Mouse (Mus musculus): ENCODE measurements around the gene Ppp6r3. TPM values are rescaled to one million over a fixed set of nuclear protein-coding genes. Genes with fewer than 3 reads are reported as not detected.
"Not testable (repeated sequence)": the region's sequence is repeated elsewhere in the genome, so short reads cannot be mapped to it uniquely, and the experiment has no call there.

Ppp6r3 gene
- polyA plus RNA-seq, 1 experiment from 2014 or later, result 67.3 TPM

GRCm38 (mm10) chr19:3540254-3540653 lies 35.3 kb downstream of the Ppp6r3 start:
- H3K9ac ChIP-seq (replicated peaks; ENCODE audit: low read depth, low read length), result no peak overlapping the region
- peaks cover 3% of the 10 kb centered on the region; the same call in 1 of the 2 replicates for H3K36me3 ChIP-seq (ENCODE audit: control insufficient read depth, insufficient read depth, low read length)
- H3K4me2 ChIP-seq (ENCODE audit: low read depth, low read length), result no peak overlapping the region
- no peak for ATAC-seq (ENCODE audit: low read depth)
- H3K27ac ChIP-seq (ENCODE audit: low read depth, low read length), result no peak overlapping the region
- H3K4me3 ChIP-seq (ENCODE audit: low read depth, low read length), result no peak overlapping the region
- H3K9me3 ChIP-seq (ENCODE audit: control insufficient read depth, low read length), result no peaks in the 10 kb centered on the region
- H3K4me1 ChIP-seq (ENCODE audit: control insufficient read depth, insufficient read depth, low read length), result no peaks in the 10 kb centered on the region
- 90% methylated on average over 2 of the region's 2 CpGs for WGBS
- no peaks in the 10 kb centered on the region for H3K27me3 ChIP-seq (ENCODE audit: control insufficient read depth, insufficient read depth, low read length)

GRCm38 (mm10) chr19:3539456-3539855 lies 36.1 kb downstream of the Ppp6r3 start:
- WGBS, result 92% methylated on average over 5 of the region's 5 CpGs
- no peak overlapping the region for H3K9ac ChIP-seq (replicated peaks; ENCODE audit: low read depth, low read length)
- no peak for ATAC-seq (ENCODE audit: low read depth)
- H3K36me3 ChIP-seq (ENCODE audit: control insufficient read depth, insufficient read depth, low read length), result peaks cover 3% of the 10 kb centered on the region; the same call in 1 of the 2 replicates
- H3K27me3 ChIP-seq (ENCODE audit: control insufficient read depth, insufficient read depth, low read length), result no peaks in the 10 kb centered on the region
- no peaks in the 10 kb centered on the region for H3K4me1 ChIP-seq (ENCODE audit: control insufficient read depth, insufficient read depth, low read length)
- no peak overlapping the region for H3K27ac ChIP-seq (ENCODE audit: low read depth, low read length)
- no peak overlapping the region for H3K4me2 ChIP-seq (ENCODE audit: low read depth, low read length)
- H3K4me3 ChIP-seq (ENCODE audit: low read depth, low read length), result no peak overlapping the region
- no peaks in the 10 kb centered on the region for H3K9me3 ChIP-seq (ENCODE audit: control insufficient read depth, low read length)

- no peak overlapping the region for H3K4me3 ChIP-seq (ENCODE audit: low read depth, low read length)
- WGBS, result 98% methylated on average over 6 of the region's 6 CpGs
- H3K9ac ChIP-seq (replicated peaks; ENCODE audit: low read depth, low read length), result no peak overlapping the region
- H3K27me3 ChIP-seq (ENCODE audit: control insufficient read depth, insufficient read depth, low read length), result no peaks in the 10 kb centered on the region
- no peaks in the 10 kb centered on the region; the same call in 1 of the 2 replicates for H3K36me3 ChIP-seq (ENCODE audit: control insufficient read depth, insufficient read depth, low read length)
- ATAC-seq (ENCODE audit: low read depth), result no peak
- no peak overlapping the region for H3K4me2 ChIP-seq (ENCODE audit: low read depth, low read length)
- no peaks in the 10 kb centered on the region for H3K4me1 ChIP-seq (ENCODE audit: control insufficient read depth, insufficient read depth, low read length)
- no peak overlapping the region for H3K27ac ChIP-seq (ENCODE audit: low read depth, low read length)
- H3K9me3 ChIP-seq (ENCODE audit: control insufficient read depth, low read length), result no peaks in the 10 kb centered on the region
These were observed 37.9 kb downstream of the Ppp6r3 start for GRCm38 (mm10) chr19:3537658-3538057.

- H3K4me3 ChIP-seq (ENCODE audit: low read depth, low read length), result no peak overlapping the region
- H3K27ac ChIP-seq (ENCODE audit: low read depth, low read length), result no peak overlapping the region
- H3K9ac ChIP-seq (replicated peaks; ENCODE audit: low read depth, low read length), result no peak overlapping the region
- no peaks in the 10 kb centered on the region; the same call in 1 of the 2 replicates for H3K36me3 ChIP-seq (ENCODE audit: control insufficient read depth, insufficient read depth, low read length)
- H3K9me3 ChIP-seq (ENCODE audit: control insufficient read depth, low read length), result no peaks in the 10 kb centered on the region
- no peak for ATAC-seq (ENCODE audit: low read depth)
- no peaks in the 10 kb centered on the region for H3K4me1 ChIP-seq (ENCODE audit: control insufficient read depth, insufficient read depth, low read length)
- WGBS, result 88% methylated on average over 3 of the region's 3 CpGs
- no peak overlapping the region for H3K4me2 ChIP-seq (ENCODE audit: low read depth, low read length)
- H3K27me3 ChIP-seq (ENCODE audit: control insufficient read depth, insufficient read depth, low read length), result no peaks in the 10 kb centered on the region
These were observed 40.6 kb downstream of the Ppp6r3 start for GRCm38 (mm10) chr19:3534945-3535344.

- ATAC-seq (ENCODE audit: low read depth); H3K4me3 ChIP-seq (ENCODE audit: low read depth, low read length); H3K36me3 ChIP-seq (ENCODE audit: control insufficient read depth, insufficient read depth, low read length); H3K4me2 ChIP-seq (ENCODE audit: low read depth, low read length); H3K4me1 ChIP-seq (ENCODE audit: control insufficient read depth, insufficient read depth, low read length); H3K9me3 ChIP-seq (ENCODE audit: control insufficient read depth, low read length); H3K27me3 ChIP-seq (ENCODE audit: control insufficient read depth, insufficient read depth, low read length); H3K9ac ChIP-seq (replicated peaks; ENCODE audit: low read depth, low read length); H3K27ac ChIP-seq (ENCODE audit: low read depth, low read length): not testable (repeated sequence)
- WGBS, result 90% methylated on average over 12 of the region's 12 CpGs
These were observed 42.1 kb downstream of the Ppp6r3 start for GRCm38 (mm10) chr19:3533266-3533966.

GRCm38 (mm10) chr19:3532717-3533260 lies 42.8 kb downstream of the Ppp6r3 start:
- ATAC-seq (ENCODE audit: low read depth), result no peak
- H3K4me1 ChIP-seq (ENCODE audit: control insufficient read depth, insufficient read depth, low read length), result no peaks in the 10 kb centered on the region
- no peaks in the 10 kb centered on the region for H3K27me3 ChIP-seq (ENCODE audit: control insufficient read depth, insufficient read depth, low read length)
- no peak overlapping the region for H3K4me3 ChIP-seq (ENCODE audit: low read depth, low read length)
- no peaks in the 10 kb centered on the region for H3K9me3 ChIP-seq (ENCODE audit: control insufficient read depth, low read length)
- H3K4me2 ChIP-seq (ENCODE audit: low read depth, low read length), result no peak overlapping the region
- H3K27ac ChIP-seq (ENCODE audit: low read depth, low read length), result no peak overlapping the region
- no peak overlapping the region for H3K9ac ChIP-seq (replicated peaks; ENCODE audit: low read depth, low read length)
- 97% methylated on average over 14 of the region's 14 CpGs for WGBS
- H3K36me3 ChIP-seq (ENCODE audit: control insufficient read depth, insufficient read depth, low read length), result no peaks in the 10 kb centered on the region

- no peak overlapping the region for H3K27ac ChIP-seq (ENCODE audit: low read depth, low read length)
- H3K9ac ChIP-seq (replicated peaks; ENCODE audit: low read depth, low read length), result no peak overlapping the region
- no peaks in the 10 kb centered on the region for H3K9me3 ChIP-seq (ENCODE audit: control insufficient read depth, low read length)
- no peak overlapping the region for H3K4me2 ChIP-seq (ENCODE audit: low read depth, low read length)
- 98% methylated on average over 3 of the region's 3 CpGs for WGBS
- H3K36me3 ChIP-seq (ENCODE audit: control insufficient read depth, insufficient read depth, low read length), result peaks cover 12% of the 10 kb centered on the region; the same call in 1 of the 2 replicates
- H3K27me3 ChIP-seq (ENCODE audit: control insufficient read depth, insufficient read depth, low read length), result no peaks in the 10 kb centered on the region
- H3K4me3 ChIP-seq (ENCODE audit: low read depth, low read length), result no peak overlapping the region
- no peak for ATAC-seq (ENCODE audit: low read depth)
- no peaks in the 10 kb centered on the region for H3K4me1 ChIP-seq (ENCODE audit: control insufficient read depth, insufficient read depth, low read length)
These were observed 45.8 kb downstream of the Ppp6r3 start for GRCm38 (mm10) chr19:3529781-3530180.

GRCm38 (mm10) chr19:3528646-3529045 lies 46.9 kb downstream of the Ppp6r3 start:
- no peaks in the 10 kb centered on the region for H3K9me3 ChIP-seq (ENCODE audit: control insufficient read depth, low read length)
- no peak overlapping the region for H3K27ac ChIP-seq (ENCODE audit: low read depth, low read length)
- no peak overlapping the region for H3K4me3 ChIP-seq (ENCODE audit: low read depth, low read length)
- peaks cover 15% of the 10 kb centered on the region; the same call in 1 of the 2 replicates for H3K36me3 ChIP-seq (ENCODE audit: control insufficient read depth, insufficient read depth, low read length)
- 89% methylated on average over 4 of the region's 4 CpGs for WGBS
- H3K4me2 ChIP-seq (ENCODE audit: low read depth, low read length), result no peak overlapping the region
- ATAC-seq (ENCODE audit: low read depth), result no peak
- no peak overlapping the region for H3K9ac ChIP-seq (replicated peaks; ENCODE audit: low read depth, low read length)
- no peaks in the 10 kb centered on the region for H3K4me1 ChIP-seq (ENCODE audit: control insufficient read depth, insufficient read depth, low read length)
- no peaks in the 10 kb centered on the region for H3K27me3 ChIP-seq (ENCODE audit: control insufficient read depth, insufficient read depth, low read length)

GRCm38 (mm10) chr19:3527531-3527930 lies 48.0 kb downstream of the Ppp6r3 start:
- Histone ChIP-seq H3K27me3 (ENCODE audit: control insufficient read depth, insufficient read depth, low read length) (no peaks in the 10 kb centered on the region), H3K9ac (replicated peaks; ENCODE audit: low read depth, low read length) (no peak overlapping the region), H3K9me3 (ENCODE audit: control insufficient read depth, low read length) (no peaks in the 10 kb centered on the region), H3K4me3 (ENCODE audit: low read depth, low read length) (no peak overlapping the region), H3K27ac (ENCODE audit: low read depth, low read length) (no peak overlapping the region), H3K4me1 (ENCODE audit: control insufficient read depth, insufficient read depth, low read length) (no peaks in the 10 kb centered on the region), H3K36me3 (ENCODE audit: control insufficient read depth, insufficient read depth, low read length) (peaks cover 15% of the 10 kb centered on the region; the same call in 1 of the 2 replicates), H3K4me2 (ENCODE audit: low read depth, low read length) (no peak overlapping the region)
- ATAC-seq (ENCODE audit: low read depth), result no peak
- 98% methylated on average over 4 of the region's 4 CpGs for WGBS
